Mouse (Mus musculus) liver, adult 2 months (tissue): ENCODE data around the gene Plekha4. TPM values are rescaled to one million over a fixed set of nuclear protein-coding genes. Genes with fewer than 3 reads are reported as not detected.
A peak's percentile ranks its signal among the peaks of the same experiment; 100 is the strongest.

Experiments used
- DNase-seq: peaks from one replicate; pipeline ENCODE4 v3.0.0-alpha.2; 2011; ENCODE audit warnings: low read depth, low spot score; ENCODE audit errors: extremely low read depth
- H3K27ac ChIP-seq: fragments of 200-500 bp; replicated peaks from 2 replicates; pipeline ENCODE4 v1.5.1; 2012; ENCODE audit warnings: low read depth, mild to moderate bottlenecking, control low read depth, inconsistent platforms, low read length; ENCODE audit not compliant: insufficient read depth
- H3K27me3 ChIP-seq: fragments of 200-500 bp; 2 replicates; pipeline ENCODE4 v1.6.1; 2012; ENCODE audit warnings: mild to moderate bottlenecking, moderate library complexity, low read length, inconsistent platforms; ENCODE audit not compliant: control insufficient read depth, insufficient read depth
- H3K36me3 ChIP-seq: fragments of 200-500 bp; 2 replicates; pipeline ENCODE4 v1.6.1; 2012; ENCODE audit warnings: low read length, inconsistent platforms; ENCODE audit not compliant: control insufficient read depth, insufficient read depth
- H3K4me1 ChIP-seq: fragments of 200-500 bp; 2 replicates; pipeline ENCODE4 v1.6.1; 2011; ENCODE audit warnings: low read length; ENCODE audit not compliant: control insufficient read depth, insufficient read depth
- H3K4me3 ChIP-seq: fragments of 200-500 bp; 2 replicates; pipeline ENCODE4 v1.5.1; 2011; ENCODE audit warnings: low read depth, mild to moderate bottlenecking, control low read depth, low read length, moderate library complexity; ENCODE audit not compliant: insufficient read depth
- H3K79me2 ChIP-seq: fragments of 200-500 bp; 2 replicates; pipeline ENCODE4 v1.6.1; 2012; ENCODE audit warnings: inconsistent platforms, mild to moderate bottlenecking, low read length, moderate library complexity; ENCODE audit not compliant: control insufficient read depth, insufficient read depth
- H3K9ac ChIP-seq: fragments of 200-500 bp; 2 replicates; pipeline ENCODE4 v1.6.1; 2012; ENCODE audit warnings: low read depth, mild to moderate bottlenecking, control low read depth, inconsistent platforms, low read length
- CTCF ChIP-seq: fragments of 200-500 bp; IDR thresholded peaks from 2 replicates; pipeline ENCODE4 v1.5.1; 2011; ENCODE audit warnings: low read depth, low read length, control low read depth
- POLR2A ChIP-seq: fragments of 200-500 bp; IDR thresholded peaks from 2 replicates; pipeline ENCODE4 v1.6.1; 2011; ENCODE audit warnings: low read length, control low read depth; ENCODE audit not compliant: insufficient read depth; ENCODE audit errors: extremely low read depth
- WGBS: fragments of 180-500 bp; shearing (Covaris S2); methylation state at CpG from one replicate; pipeline ENCODE4 v1.1.7; 2018; 5-methylcytosine and 5-hydroxymethylcytosine counted together
- polyA plus RNA-seq: library from polyadenylated mRNA; depleted of rRNA; stranded (reverse); fragments of >200 nt; gene quantifications from 2 replicates; pipeline ENCODE4 v1.2.3, GENCODE M21; 2012
- total RNA-seq: library from RNA; depleted of rRNA; stranded (reverse); fragments of >200 nt; gene quantifications from 2 replicates; pipeline ENCODE4 v1.2.3, GENCODE M21; 2014

The Plekha4 gene
- total and polyA plus RNA-seq, 2 experiments: 0.55 to 1.8 TPM

GRCm38 (mm10) chr7:45519345-45520120 lies 6.6 kb upstream of the Plekha4 start:
- H3K27ac ChIP-seq: no peak overlapping the region
- H3K79me2 ChIP-seq: peaks cover under 1% of the 10 kb centered on the region; the same call in 1 of the 2 replicates

GRCm38 (mm10) chr7:45520605-45521004 lies 5.5 kb upstream of the Plekha4 start:
- H3K4me1 ChIP-seq: peaks cover 11% of the 10 kb centered on the region
- WGBS: 93% methylated on average over 7 of the region's 7 CpGs
- TF ChIP-seq CTCF (no peak), POLR2A (no peak)
- H3K4me3 ChIP-seq: no peak overlapping the region
- no peak overlapping the region for H3K27ac ChIP-seq
- peaks cover 3% of the 10 kb centered on the region; the same call in 1 of the 2 replicates for H3K36me3 ChIP-seq
- no peak for DNase-seq
- no peaks in the 10 kb centered on the region for H3K27me3 ChIP-seq
- peaks cover 8% of the 10 kb centered on the region for H3K79me2 ChIP-seq
- no peak overlapping the region for H3K9ac ChIP-seq

More at GRCm38 (mm10) chr7:45519345-45520120, 6.6 kb upstream of the Plekha4 start:
- no peak overlapping the region for H3K9ac ChIP-seq
- WGBS: 77% methylated on average over 8 of the region's 8 CpGs
- H3K4me3 ChIP-seq: no peak overlapping the region
- no peak for DNase-seq
- no peaks in the 10 kb centered on the region for H3K27me3 ChIP-seq
- H3K4me1 ChIP-seq: peaks cover 6% of the 10 kb centered on the region
- TF ChIP-seq CTCF: no peak
- no peak for TF ChIP-seq POLR2A
- peaks cover 3% of the 10 kb centered on the region; the same call in 1 of the 2 replicates for H3K36me3 ChIP-seq

GRCm38 (mm10) chr7:45521728-45522184 lies 4.4 kb upstream of the Plekha4 start:
- H3K4me1 ChIP-seq: peaks cover 11% of the 10 kb centered on the region
- no peak for TF ChIP-seq POLR2A
- no peak for TF ChIP-seq CTCF
- H3K27me3 ChIP-seq: no peaks in the 10 kb centered on the region

GRCm38 (mm10) chr7:45522194-45522752 lies 3.9 kb upstream of the Plekha4 start:
- no peak overlapping the region; the same call in 1 of the 2 replicates for H3K27ac ChIP-seq
- no peak for DNase-seq
- 63% methylated on average over 16 of the region's 16 CpGs for WGBS
- TF ChIP-seq POLR2A (no peak), CTCF (no peak)
- peaks cover 11% of the 10 kb centered on the region for H3K4me1 ChIP-seq
- H3K36me3 ChIP-seq: peaks cover 3% of the 10 kb centered on the region; the same call in 1 of the 2 replicates
- H3K9ac ChIP-seq: no peak overlapping the region
- peaks cover 8% of the 10 kb centered on the region for H3K79me2 ChIP-seq
- no peaks in the 10 kb centered on the region for H3K27me3 ChIP-seq
- no peak overlapping the region for H3K4me3 ChIP-seq

More at GRCm38 (mm10) chr7:45521728-45522184, 4.4 kb upstream of the Plekha4 start:
- peaks cover 3% of the 10 kb centered on the region; the same call in 1 of the 2 replicates for H3K36me3 ChIP-seq
- peak overlapping the region; percentile 56 for H3K4me3 ChIP-seq
- H3K9ac ChIP-seq: peak overlapping the region; percentile 71
- peak overlapping the region; percentile 50 for H3K27ac ChIP-seq
- DNase-seq: peak; percentile 72
- 1% methylated on average over 28 of the region's 28 CpGs for WGBS
- H3K79me2 ChIP-seq: peaks cover 8% of the 10 kb centered on the region

- no peaks in the 10 kb centered on the region for H3K27me3 ChIP-seq
- no peak overlapping the region for H3K9ac ChIP-seq
- no peak for DNase-seq
- H3K4me1 ChIP-seq: peaks cover 11% of the 10 kb centered on the region
- peak overlapping the region; percentile 19; the same call in 1 of the 2 replicates for H3K4me3 ChIP-seq
- H3K27ac ChIP-seq: 0 out of 2 replicates have a peak overlapping the region, but pooled peaks have one; percentile 4
- WGBS: 78% methylated on average over 18 of the region's 18 CpGs
- peaks cover 8% of the 10 kb centered on the region for H3K79me2 ChIP-seq
- peaks cover 3% of the 10 kb centered on the region; the same call in 1 of the 2 replicates for H3K36me3 ChIP-seq
- no peak for TF ChIP-seq CTCF
- no peak for TF ChIP-seq POLR2A
Observed at GRCm38 (mm10) chr7:45522957-45523676, 3.0 kb upstream of the Plekha4 start.
